Comparison of ENCODE assay signal across 16 mouse cellular contexts in the genomic region with DNA sequence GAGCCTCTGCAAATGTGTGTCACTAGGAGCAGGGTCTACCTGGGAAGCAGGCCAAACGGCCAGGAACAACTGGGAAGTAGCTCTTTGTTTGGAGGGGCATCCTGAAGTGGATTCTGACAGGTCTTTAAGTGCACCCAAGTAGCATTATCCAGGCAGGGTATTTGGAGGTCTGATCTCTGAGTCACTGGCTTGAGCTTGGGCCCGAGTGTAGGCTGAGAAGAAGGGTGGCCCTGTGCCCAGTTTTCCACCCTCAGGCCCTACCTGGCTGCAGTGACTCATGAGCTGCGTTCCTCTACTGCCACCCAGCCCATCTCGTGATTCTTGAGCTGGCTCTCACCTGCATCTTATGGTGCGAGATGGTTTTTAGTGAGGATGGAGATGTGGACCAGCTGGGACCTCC. TPM values are rescaled to one million over a fixed set of nuclear protein-coding genes. Genes with fewer than 3 reads are reported as not detected.
DNase-seq lines count a peak whose midpoint lies in the region; TF ChIP-seq lines count a peak whose summit lies in the region.
"Had no signal": no experiment of that assay in that cellular context is flagged by ENCODE, and none has a peak within 500 bp of the region (broad histone marks: within the 10 kb centered on the region; RNA-seq: fewer than 3 reads in every experiment).

No protein-coding gene starts in this region.

- intact Hi-C loops in left cerebral cortex, adult 2 months (cut with DNase I), result no loop called here
- intact Hi-C loops in left cerebral cortex, postnatal 4 days (cut with DNase I), result no loop called here

- peak overlapping the region; percentile 7; the same call in 1 of the 2 replicates for H3K27ac ChIP-seq in left cerebral cortex, adult 2 months
- H3K27ac ChIP-seq: stomach, postnatal 0 days had no signal

- DNase-seq in left cerebral cortex, adult 2 months (ENCODE audit: extremely low spot score in 1 of 2, low spot score in 2 of 2), result peak; percentile 28 to 50
- no peak for DNase-seq in left cerebral cortex, postnatal 4 days
- peak; percentile 33 to 51 for DNase-seq in right cerebral cortex, adult 2 months (ENCODE audit: low spot score in 2 of 2)
- DNase-seq in right cerebral cortex, postnatal 10 days (ENCODE audit: low spot score in 2 of 2), result no peak
- DNase-seq in cerebellum, adult 8-10 months, result peak; percentile 83
- no peak for DNase-seq in adrenal gland, postnatal 36 days
- DNase-seq in thymus, postnatal 0 days (ENCODE audit: low spot score), result no peak
- DNase-seq: adrenal gland, postnatal 25 days; embryo, embryonic 11 days; layer of hippocampus, postnatal 36 days had no signal

- H3K4me3 ChIP-seq in left cerebral cortex, adult 2 months, result peak overlapping the region; percentile 31
- H3K4me3 ChIP-seq: erythroblast, embryonic 14.5 days had no signal

- TF ChIP-seq CTCF in left cerebral cortex, adult 2 months (IDR thresholded peaks at IDR 0.05), result no peak

RNA-seq across cellular contexts. Expression of a gene that starts 11.2 kb away (rescaled TPM):
- total RNA-seq in left cerebral cortex, adult 2 months (2021), result 100 to 1,000 TPM; 124 TPM
- 10 to 100 TPM; 87.4 to 88.9 TPM for total RNA-seq in left cerebral cortex, postnatal 4 days (2021)
- 1 to 10 TPM; 1.1 to 1.5 TPM for total RNA-seq in adrenal gland, postnatal 36 days (2021)
- polyA plus RNA-seq in thymus, postnatal 0 days (2015; fragmentation: Nextera tagmentation; extraction: Ambion mirVana), result 0.39 and 0.52 TPM in 2 replicates
- total RNA-seq: hematopoietic stem cell, adult 5-6 weeks; liver, adult 2 months; megakaryocyte, adult 5-6 weeks; neutrophil, adult 5-6 weeks had no signal
- polyA plus RNA-seq: erythroblast, embryonic 14.5 days; liver, adult 2 months had no signal

RNA-seq across cellular contexts. Expression of a gene that starts 56.5 kb away (rescaled TPM):
- under 1 TPM; 0.48 to 0.65 TPM for total RNA-seq in left cerebral cortex, adult 2 months (2021)
- total RNA-seq in left cerebral cortex, postnatal 4 days (2021), result 1 to 10 TPM in 1 of 2 experiments, under 1 TPM in 1; 0.92 to 1.6 TPM
- 1 to 10 TPM; 2.5 TPM for total RNA-seq in adrenal gland, postnatal 36 days (2021)
- polyA plus RNA-seq in thymus, postnatal 0 days (2015; fragmentation: Nextera tagmentation; extraction: Ambion mirVana), result 0.36 and 0.49 TPM in 2 replicates
- total RNA-seq: liver, adult 2 months; megakaryocyte, adult 5-6 weeks; neutrophil, adult 5-6 weeks had no signal
- polyA plus RNA-seq: erythroblast, embryonic 14.5 days; liver, adult 2 months had no signal

Comparison
In these comparisons a context has a peak if more than half of its experiments do, and no peak if none do; other contexts are left out.
1. DNase-seq: peak in left cerebral cortex, adult 2 months (2 of 2), right cerebral cortex, adult 2 months (2 of 2) and cerebellum, adult 8-10 months (single experiment); none in left cerebral cortex, postnatal 4 days (single experiment), right cerebral cortex, postnatal 10 days (0 of 2), adrenal gland, postnatal 36 days (0 of 2) and thymus, postnatal 0 days (single experiment).
2. RNA of a gene that starts 11.2 kb away (total RNA-seq): 124 TPM in left cerebral cortex, adult 2 months and 87.4 to 88.9 TPM in left cerebral cortex, postnatal 4 days; 1.1 to 1.5 TPM in adrenal gland, postnatal 36 days; every median in the first group is over 10 times any median in the second.